ENCODE assay signal across 25 mouse cellular contexts in genomic region chr6:135001991-135002390, GRCm38 (mm10). TPM values are rescaled to one million over a fixed set of nuclear protein-coding genes. Genes with fewer than 3 reads are reported as not detected.
A peak's percentile ranks its signal among the peaks of the same experiment; 100 is the strongest.
DNase-seq lines count a peak whose midpoint lies in the region; ATAC-seq and TF ChIP-seq lines count a peak whose summit lies in the region.
"Had no signal": no experiment of that assay in that cellular context is flagged by ENCODE, and none has a peak within 500 bp of the region (broad histone marks: within the 10 kb centered on the region; RNA-seq: fewer than 3 reads in every experiment).

No protein-coding gene starts in this region.

- peaks cover 13% of the 10 kb centered on the region for H3K4me1 ChIP-seq in bone marrow macrophage, adult 2 months (ENCODE audit: control insufficient read depth, insufficient read depth, low read length)
- H3K4me1 ChIP-seq: embryonic facial prominence, embryonic 13.5 days; embryonic facial prominence, embryonic 15.5 days; forebrain, embryonic 12.5 days had no signal

- intact Hi-C loops in heart, postnatal 36 days (cut with DNase I) = no loop called here

- DNase-seq in 416B (ENCODE audit: low read depth) = peak; percentile 65
- no peak for DNase-seq in heart, postnatal 36 days
- no peak for DNase-seq in thymus, postnatal 14 days
- no peak for DNase-seq in gastrocnemius, adult 18-20 months (ENCODE audit: low spot score)
- DNase-seq in adrenal gland, postnatal 14 days = no peak
- DNase-seq: adrenal gland, adult 8-10 months; adrenal gland, postnatal 25 days; cerebellum, adult 11-12 months; cerebellum, adult 2 months; cerebellum, adult 9-10 months; cerebellum, postnatal 10 days; cerebellum, postnatal 25 days; embryo, embryonic 11 days had no signal

- TF ChIP-seq CTCF in bone marrow macrophage, adult 2 months (IDR thresholded peaks at IDR 0.05; ENCODE audit: low read depth, low read length) = no peak

- TF ChIP-seq POLR2A in bone marrow macrophage, adult 2 months (IDR thresholded peaks at IDR 0.05; ENCODE audit: borderline replicate concordance, low read depth, low read length) = no peak

- ATAC-seq in granulocyte monocyte progenitor cell, adult 5-6 weeks (replicated peaks; ENCODE audit: poor library complexity, severe bottlenecking) = peak; percentile 33
- ATAC-seq in megakaryocyte, adult 5-6 weeks (ENCODE audit: poor library complexity, severe bottlenecking) = peak; percentile 33; the same call in 1 of the 2 replicates
- ATAC-seq: activated CD4-positive, CD25-positive, alpha-beta regulatory T cell, adult 4 months; forebrain, embryonic 14.5 days; forebrain, embryonic 16.5 days; Patski had no signal

- 0 out of 2 replicates have a peak overlapping the region, but pooled peaks have one; percentile 26 for H3K27ac ChIP-seq in bone marrow macrophage, adult 2 months (ENCODE audit: insufficient read depth, low read depth, low read length)
- H3K27ac ChIP-seq: embryonic facial prominence, embryonic 13.5 days; embryonic facial prominence, embryonic 15.5 days; forebrain, embryonic 10.5 days; forebrain, embryonic 12.5 days had no signal

- H3K4me3 ChIP-seq in bone marrow macrophage, adult 2 months (ENCODE audit: insufficient read depth, low read length) = no peak overlapping the region
- H3K4me3 ChIP-seq: embryonic facial prominence, embryonic 13.5 days; embryonic facial prominence, embryonic 15.5 days; erythroblast, embryonic 14.5 days; forebrain, embryonic 10.5 days; forebrain, embryonic 12.5 days had no signal

RNA-seq across cellular contexts. Expression of gene Ddx47, which starts 9.4 kb away (rescaled TPM):
- 70.4 and 73.4 TPM in 2 replicates for polyA plus RNA-seq in bone marrow macrophage, adult 2 months (2012; ENCODE audit: insufficient read depth, insufficient read length, missing spikeins)
- 60.2 and 87.6 TPM in 2 replicates for total RNA-seq in granulocyte monocyte progenitor cell, adult 5-6 weeks (2014; fragmentation: Nextera tagmentation)
- total RNA-seq in granulocyte monocyte progenitor cell, adult 5-6 weeks (2017) = 72.0 and 96.9 TPM in 2 replicates
- total RNA-seq in megakaryocyte, adult 5-6 weeks (2015) = 43.4 and 50.3 TPM in 2 replicates
- total RNA-seq in megakaryocyte, adult 5-6 weeks (2017) = 62.6 and 74.5 TPM in 2 replicates
- total RNA-seq in heart, postnatal 36 days (2021) = 10 to 100 TPM; 38.1 to 39.9 TPM
- total RNA-seq in gastrocnemius, adult 18-20 months (2021) = 10 to 100 TPM; 24.3 to 24.9 TPM
- 56.9 and 61.2 TPM in 2 replicates for total RNA-seq in adrenal gland, postnatal 14 days (2021)

RNA-seq across cellular contexts. Expression of gene Apold1, which starts 20.5 kb away (rescaled TPM):
- 0.29 and 0.36 TPM in 2 replicates for polyA plus RNA-seq in bone marrow macrophage, adult 2 months (2012; ENCODE audit: insufficient read depth, insufficient read length, missing spikeins)
- total RNA-seq in granulocyte monocyte progenitor cell, adult 5-6 weeks (2014; fragmentation: Nextera tagmentation) = not detected in 2 replicates
- not detected in 2 replicates for total RNA-seq in granulocyte monocyte progenitor cell, adult 5-6 weeks (2017)
- total RNA-seq in megakaryocyte, adult 5-6 weeks (2015) = 0.21 and 0.89 TPM in 2 replicates
- total RNA-seq in megakaryocyte, adult 5-6 weeks (2017) = 0.40 and 0.49 TPM in 2 replicates
- 10 to 100 TPM in 1 of 2 experiments, 1 to 10 TPM in 1; 5.1 to 15.6 TPM for total RNA-seq in heart, postnatal 36 days (2021)
- 1 to 10 TPM; 1.6 to 4.9 TPM for total RNA-seq in gastrocnemius, adult 18-20 months (2021)
- total RNA-seq in adrenal gland, postnatal 14 days (2021) = 12.0 and 18.0 TPM in 2 replicates
